Mouse (Mus musculus) R1 (cell line): ENCODE results near the gene Gtf3a.
A peak's percentile ranks its signal among the peaks of the same experiment; 100 is the strongest.
"Not testable (repeated sequence)": the region's sequence is repeated elsewhere in the genome, so short reads cannot be mapped to it uniquely, and the experiment has no call there.

ENCODE experiments used
- DNase-seq: peaks from one replicate; pipeline ENCODE4 v3.0.0-alpha.2; 2018; ENCODE audit warnings: low read depth, low spot score

The Gtf3a gene

GRCm38 (mm10) chr5:146948508-146949088 lies at the start of gene Gtf3a:
Gene Gtf3a (plus strand): TSS chr5:146948657.
- DNase-seq, result peak; percentile 93

GRCm38 (mm10) chr5:146900331-146900730 lies 48.1 kb upstream of the Gtf3a start:
- DNase-seq, result peak; percentile 36

DNA sequence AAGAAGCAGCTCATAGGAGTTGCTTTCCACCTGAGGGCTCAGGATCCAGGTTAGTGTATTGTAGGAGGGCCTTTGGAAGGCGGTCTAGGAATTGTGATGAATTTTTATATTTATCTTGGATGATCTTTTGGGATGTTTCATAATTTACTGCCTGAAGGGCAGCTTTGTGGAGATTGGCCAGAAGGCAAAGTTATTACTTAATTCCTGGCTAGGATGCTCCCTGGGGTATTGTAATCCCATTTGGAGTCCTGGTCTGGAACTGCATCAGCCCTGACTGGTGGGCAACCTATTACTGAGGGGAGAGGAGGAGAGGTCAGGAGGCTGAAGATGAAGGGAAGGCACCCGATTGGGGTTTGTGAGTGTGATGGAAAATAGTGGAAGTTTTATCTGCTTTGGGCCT lies 47.0 kb upstream of the Gtf3a start:
- DNase-seq, result no peak

DNA sequence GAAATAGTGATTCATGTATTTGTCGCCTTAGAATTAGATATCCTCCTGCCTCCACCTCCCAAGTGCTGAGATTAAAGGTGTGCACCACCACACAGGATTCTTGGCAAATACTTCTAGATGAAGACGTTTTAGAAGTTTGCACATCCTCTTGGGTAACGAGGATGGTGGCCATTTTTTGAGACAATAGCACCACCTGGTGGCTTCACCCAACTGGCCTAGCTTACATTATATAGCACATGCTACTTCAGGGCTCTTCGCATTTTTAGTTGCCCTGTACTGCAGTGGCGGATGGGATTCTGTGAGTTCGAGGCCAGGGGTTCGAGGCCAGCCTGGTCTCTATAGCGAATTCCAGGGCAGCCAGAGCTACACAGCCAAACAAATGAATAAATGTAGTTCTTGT lies 44.1 kb upstream of the Gtf3a start:
- peak; percentile 89 for DNase-seq

DNA sequence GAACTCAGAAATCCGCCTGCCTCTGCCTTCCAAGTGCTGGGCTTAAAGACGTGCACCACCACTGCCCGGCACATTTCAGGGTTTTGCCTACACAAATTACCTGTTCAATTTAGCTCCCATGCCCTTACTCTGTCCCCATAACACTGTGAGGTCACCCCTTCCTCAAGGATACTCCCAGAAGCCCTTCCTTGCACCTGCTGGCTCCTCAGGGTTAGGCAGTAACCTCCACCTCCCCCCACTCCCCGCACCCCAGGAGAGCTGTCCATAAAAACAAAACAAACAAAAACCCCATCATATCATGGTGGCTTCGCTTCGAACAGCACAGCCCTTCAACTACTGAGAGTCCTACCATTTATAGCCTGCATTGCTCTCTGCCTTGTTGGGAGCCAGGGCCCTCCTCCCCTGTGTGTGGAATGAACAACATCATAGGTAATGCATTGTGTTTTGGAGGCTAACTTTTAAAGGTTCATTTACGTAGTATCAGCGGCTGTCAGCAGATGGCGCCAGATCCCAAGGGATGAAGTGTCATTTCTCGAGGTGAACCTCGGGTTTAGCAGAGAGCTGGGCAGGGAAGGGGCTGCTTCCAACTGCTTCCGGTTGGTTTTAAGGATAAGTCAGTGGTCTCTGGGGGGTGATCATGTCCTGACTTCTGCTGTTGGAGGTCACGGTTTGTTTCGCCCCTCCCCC lies 42.8 kb upstream of the Gtf3a start:
- peak; percentile 91 for DNase-seq

GRCm38 (mm10) chr5:146907533-146907932 lies 40.9 kb upstream of the Gtf3a start:
- DNase-seq, result no peak

- DNase-seq, result peak; percentile 66
These were observed 39.8 kb upstream of the Gtf3a start for GRCm38 (mm10) chr5:146908629-146909028.

- DNase-seq, result peak; percentile 90
These were observed 36.3 kb upstream of the Gtf3a start for GRCm38 (mm10) chr5:146912206-146912605.

DNA sequence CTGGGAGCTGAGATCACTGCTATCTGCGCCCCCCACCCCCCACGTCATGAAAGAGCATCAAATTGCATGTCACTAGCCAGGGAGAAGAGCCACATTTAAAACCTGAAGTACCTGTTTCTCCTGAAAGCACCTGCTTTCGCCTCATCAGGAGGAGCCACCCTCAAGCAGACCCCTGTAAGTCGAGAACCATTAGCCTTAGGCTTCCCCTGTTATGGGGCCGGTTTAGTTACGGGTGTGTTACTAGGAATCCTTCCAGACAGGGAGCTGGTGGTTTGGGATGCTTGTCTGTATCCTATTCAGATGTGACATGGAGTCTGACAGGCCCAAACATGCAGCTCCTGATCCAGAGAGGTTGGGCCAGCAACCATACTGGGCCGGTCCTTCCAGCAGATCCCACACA lies 35.1 kb upstream of the Gtf3a start:
- no peak for DNase-seq

DNA sequence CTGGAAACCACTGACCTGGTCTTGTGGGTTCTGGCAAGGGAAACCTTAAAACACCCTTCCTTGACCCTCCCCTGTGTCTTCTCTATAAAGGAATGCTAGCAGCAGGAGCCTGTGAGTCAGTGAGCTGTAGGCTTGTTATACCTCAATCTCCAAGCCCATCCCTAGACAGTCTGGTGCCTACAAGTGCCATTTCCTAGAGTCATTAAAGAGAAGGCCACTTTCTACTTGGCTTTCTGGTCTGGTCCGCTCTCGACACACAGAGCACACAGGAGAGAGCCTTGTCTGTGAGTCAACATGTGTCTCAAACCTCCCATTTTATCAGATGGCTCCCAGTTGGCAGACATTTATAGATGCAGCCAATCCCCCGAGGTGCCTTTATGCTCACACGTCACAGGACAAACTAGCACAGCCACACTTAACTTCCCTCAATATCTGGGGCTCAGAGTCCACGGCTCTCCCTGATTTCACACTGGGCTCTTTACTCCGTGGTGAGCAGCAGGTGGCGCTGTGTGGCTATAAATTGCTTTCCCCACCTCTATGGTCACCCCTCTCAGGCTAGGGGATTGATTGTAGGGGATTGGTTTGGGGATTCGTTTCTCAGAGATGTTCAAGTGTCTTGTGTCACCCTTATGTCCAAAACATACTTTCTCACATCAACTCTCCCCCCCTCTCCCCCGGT lies 34.2 kb upstream of the Gtf3a start:
- DNase-seq, result peak; percentile 78

DNA sequence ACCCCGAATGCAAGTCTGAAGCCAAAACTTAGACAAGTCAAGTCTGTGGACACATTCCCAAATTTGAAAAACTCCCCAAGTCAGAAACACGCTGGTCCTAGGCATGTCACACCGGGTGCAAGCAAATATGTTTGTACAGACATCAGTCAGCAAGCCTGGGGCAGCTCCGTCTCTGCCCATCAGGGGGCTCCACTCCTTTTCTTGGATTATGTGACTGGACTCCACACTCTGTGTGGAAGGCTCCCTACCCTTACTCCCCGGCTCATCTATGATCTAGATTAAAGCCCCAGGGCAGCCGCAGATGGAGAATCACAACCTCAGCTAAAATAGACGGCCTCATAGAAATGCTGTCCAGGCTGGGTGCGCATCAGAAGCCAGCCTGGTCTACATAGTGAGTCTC lies 32.2 kb upstream of the Gtf3a start:
- peak; percentile 88 for DNase-seq

DNA sequence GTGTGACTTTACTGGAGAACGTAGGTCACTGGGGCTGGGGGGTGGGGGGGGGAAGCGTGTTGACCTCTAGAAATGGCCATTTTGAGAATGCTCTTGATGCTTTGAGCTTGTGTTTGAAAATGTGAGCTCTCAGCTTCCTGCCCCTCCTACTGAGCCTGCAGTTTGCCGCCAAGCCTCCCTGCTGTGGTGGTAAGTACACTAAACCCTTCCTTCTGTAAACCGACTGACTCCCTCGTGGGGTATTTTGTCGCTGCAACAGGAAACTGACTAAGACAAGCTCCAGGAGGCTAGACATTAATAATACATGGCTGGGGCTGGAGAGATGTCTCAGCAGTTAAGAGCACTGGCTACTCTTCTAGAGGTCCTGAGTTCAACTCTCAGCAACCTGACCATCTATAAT lies 31.7 kb upstream of the Gtf3a start:
- DNase-seq, result peak; percentile 97

- not testable (repeated sequence) for DNase-seq
These were observed 31.1 kb upstream of the Gtf3a start for GRCm38 (mm10) chr5:146917357-146917756.

GRCm38 (mm10) chr5:146919874-146920273 lies 28.6 kb upstream of the Gtf3a start:
- no peak for DNase-seq

DNA sequence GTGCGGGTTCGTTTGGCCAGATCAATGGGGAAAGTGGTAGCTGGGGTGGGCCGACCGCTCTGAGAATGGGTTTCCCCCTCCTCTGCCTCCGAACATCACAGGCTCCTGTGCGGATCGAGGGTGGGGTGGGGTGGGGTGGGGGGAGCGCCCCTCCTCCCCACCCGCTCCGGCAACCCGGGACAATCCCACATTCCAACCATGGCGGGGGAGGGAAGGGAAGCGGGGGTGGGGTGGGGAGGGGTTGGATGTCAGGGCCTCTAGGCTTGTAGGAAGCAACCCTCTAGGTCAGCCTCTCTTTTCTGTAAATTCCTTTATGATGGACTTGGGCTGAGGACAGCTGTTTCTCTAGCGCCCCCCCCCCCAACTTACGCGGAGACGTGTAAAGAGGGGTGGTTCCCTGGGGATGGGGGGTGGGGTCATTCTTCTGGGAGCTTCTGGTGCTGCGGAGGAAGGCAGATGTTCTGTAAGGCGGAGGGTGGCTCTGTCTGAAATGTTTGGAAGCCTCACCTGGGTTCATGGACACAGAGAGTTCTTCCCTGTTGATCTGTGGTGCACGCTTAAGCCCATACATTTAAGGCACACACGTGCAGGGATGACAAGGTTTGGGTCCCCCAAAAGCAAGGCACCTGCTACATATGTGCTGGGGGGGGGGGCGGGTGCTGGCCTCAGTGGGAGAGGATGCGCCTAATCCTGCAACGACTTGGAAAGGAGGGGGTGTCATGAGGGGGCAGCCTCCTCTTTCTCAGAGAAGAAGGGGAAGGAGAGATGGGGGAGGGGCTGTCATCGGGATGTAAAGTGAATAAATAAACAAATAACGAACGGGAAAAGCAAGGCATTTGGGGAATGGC lies 27.9 kb upstream of the Gtf3a start:
- peak; percentile 97 for DNase-seq

DNA sequence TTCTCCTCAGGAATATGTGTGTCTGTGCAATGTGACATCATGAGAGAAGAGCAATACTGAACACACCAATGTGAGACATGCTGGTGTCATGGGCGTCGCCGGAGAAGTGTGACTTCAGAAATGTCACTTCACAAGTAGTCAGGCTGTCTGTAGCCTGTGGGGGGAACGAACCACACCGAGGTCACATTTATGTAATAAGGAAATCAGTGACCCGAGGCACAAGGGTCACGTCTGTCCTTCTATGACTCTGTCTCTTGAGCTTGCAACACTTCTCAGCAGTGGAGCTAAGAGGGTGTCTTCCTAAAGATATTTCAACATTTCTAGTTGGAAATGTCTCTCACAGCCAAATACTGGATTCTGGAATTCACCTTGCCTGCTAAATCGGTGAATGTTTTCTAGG lies 27.2 kb upstream of the Gtf3a start:
- no peak for DNase-seq

GRCm38 (mm10) chr5:146923547-146923946 lies 24.9 kb upstream of the Gtf3a start:
- DNase-seq, result peak; percentile 89

- peak; percentile 78 for DNase-seq
These were observed 21.8 kb upstream of the Gtf3a start for GRCm38 (mm10) chr5:146926673-146927072.

DNA sequence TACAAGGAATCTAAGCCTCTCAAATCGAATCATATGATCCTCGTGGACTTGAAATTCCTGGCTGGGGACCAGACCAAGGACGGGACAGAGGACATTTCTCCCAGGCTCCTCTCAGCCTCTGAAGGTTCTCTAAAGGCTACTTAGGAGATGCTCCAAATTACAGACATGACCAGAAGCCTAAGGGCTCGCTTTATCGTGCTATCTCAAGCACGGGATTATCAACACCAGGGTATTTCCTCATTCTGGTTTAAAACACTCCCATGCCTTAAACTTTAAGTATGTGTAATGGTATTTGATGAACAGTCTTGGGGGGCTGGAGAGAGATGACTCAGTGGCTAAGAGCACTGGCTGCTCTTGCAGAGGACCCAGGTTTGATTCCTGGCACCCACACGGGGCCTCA lies 17.0 kb upstream of the Gtf3a start:
- DNase-seq, result no peak

GRCm38 (mm10) chr5:146931904-146932553 lies 16.4 kb upstream of the Gtf3a start:
- DNase-seq, result no peak

- peak; percentile 72 for DNase-seq
These were observed 15.0 kb upstream of the Gtf3a start for GRCm38 (mm10) chr5:146933466-146933865.
